Mouse (Mus musculus) layer of hippocampus, postnatal 36 days (tissue): ENCODE results near the gene Zfy2. TPM values are rescaled to one million over a fixed set of nuclear protein-coding genes. Genes with fewer than 3 reads are reported as not detected.

ENCODE experiments used
- DNase-seq, 2 experiments: peaks; one replicate each; pipeline ENCODE4 v3.0.0; 2022
- total RNA-seq, 2 experiments: library from RNA; stranded (reverse); gene quantifications; 2 replicates each; pipeline ENCODE4 v1.2.3; 2021

Gene Zfy2
- not detected for total RNA-seq

DNA sequence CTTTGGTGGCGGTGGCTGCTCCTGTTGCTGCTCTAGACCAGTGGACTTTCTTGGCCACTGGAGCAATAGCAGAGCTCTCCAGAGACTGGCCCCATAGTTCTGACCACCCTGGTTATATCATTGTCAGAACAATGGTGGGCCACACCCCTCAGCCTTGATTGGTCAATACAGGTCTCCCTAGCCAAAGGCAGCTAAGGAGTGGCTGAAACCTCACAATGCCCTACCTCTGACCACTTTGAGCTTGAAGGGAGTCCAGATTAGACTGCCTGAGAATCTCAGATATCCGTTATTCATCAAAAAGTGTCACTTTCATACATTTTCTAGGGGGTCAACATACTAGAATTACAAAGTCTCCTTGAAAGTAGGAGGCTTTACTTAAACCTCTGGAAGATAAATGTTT, at the start of gene Zfy2:
Gene Zfy2, minus strand, starts transcription at position 101 of the 400 bp plus-strand sequence.
- DNase-seq, result no peak
